Mouse (Mus musculus) thymus, postnatal 14 days (tissue): ENCODE results near the gene Cysrt1.

Experiments used
- DNase-seq: peaks from one replicate; pipeline ENCODE4 v3.0.0; 2021

Cysrt1 gene

GRCm38 (mm10) chr2:25242101-25242506 lies at the start of gene Cysrt1, which contains the start of gene Rnf208:
Gene Cysrt1, minus strand, starts transcription at chr2:25242452.
Gene Rnf208, plus strand, starts transcription at chr2:25242255.
- peak; percentile 50 for DNase-seq

DNA sequence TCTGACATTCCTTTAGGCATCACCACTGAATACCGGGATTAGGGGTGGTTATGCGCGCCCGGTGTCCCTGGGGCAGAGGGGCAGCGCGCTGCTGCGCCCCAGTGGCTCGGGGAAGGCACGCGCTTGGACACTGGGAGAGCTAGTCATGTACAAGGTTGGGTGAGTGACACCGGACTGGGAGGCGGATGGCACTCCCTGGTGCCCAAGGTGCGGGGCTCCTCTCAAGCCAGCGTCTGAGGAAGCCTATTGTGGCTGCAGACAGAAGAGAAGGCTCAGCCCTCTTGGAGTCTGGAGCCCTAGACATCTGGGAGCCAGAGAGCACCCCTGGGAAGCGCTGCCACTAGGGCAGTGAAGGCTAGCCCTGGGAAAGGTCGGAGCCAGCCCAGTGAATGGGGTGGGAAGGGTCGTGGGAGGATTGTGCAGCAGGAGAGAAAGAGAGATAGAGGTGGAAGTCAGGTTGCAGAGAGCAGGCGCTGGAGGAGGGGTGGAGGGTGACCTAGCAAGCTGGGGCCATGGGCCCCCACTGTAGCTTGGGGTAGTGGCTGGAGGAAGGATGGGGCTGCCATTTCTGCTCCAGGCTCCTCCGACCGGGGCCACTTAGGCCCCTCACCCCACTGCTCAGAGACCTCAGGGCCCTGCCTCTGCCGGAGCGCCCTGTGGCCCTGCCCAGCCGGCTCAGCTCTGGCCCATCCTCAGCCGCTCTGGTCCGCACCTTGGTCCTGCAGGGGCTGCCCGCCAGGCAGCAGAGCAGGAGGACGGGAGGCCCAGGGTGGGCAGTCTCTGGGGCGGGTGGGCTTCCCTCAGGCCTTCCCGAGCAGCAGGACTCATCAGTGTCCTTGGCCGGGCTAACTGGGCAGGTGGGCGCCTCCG lies 49.2 kb upstream of the Cysrt1 start:
- DNase-seq = no peak

DNA sequence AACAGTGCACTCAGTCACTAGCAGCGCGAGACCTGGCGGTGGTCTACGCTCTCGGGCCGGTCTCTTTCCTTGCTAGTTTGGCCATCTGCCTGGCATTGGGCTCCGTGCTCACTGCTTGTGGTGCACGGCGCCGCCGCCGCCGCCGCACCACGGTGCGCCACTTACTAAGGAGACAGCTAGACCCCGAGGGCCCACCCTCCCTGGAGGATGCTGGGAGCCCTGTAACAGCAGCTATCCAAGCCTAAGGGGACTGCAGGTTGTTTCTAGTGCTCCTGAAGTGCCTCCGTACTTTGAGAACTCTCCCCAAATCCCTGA lies 48.5 kb upstream of the Cysrt1 start:
- no peak for DNase-seq

DNA sequence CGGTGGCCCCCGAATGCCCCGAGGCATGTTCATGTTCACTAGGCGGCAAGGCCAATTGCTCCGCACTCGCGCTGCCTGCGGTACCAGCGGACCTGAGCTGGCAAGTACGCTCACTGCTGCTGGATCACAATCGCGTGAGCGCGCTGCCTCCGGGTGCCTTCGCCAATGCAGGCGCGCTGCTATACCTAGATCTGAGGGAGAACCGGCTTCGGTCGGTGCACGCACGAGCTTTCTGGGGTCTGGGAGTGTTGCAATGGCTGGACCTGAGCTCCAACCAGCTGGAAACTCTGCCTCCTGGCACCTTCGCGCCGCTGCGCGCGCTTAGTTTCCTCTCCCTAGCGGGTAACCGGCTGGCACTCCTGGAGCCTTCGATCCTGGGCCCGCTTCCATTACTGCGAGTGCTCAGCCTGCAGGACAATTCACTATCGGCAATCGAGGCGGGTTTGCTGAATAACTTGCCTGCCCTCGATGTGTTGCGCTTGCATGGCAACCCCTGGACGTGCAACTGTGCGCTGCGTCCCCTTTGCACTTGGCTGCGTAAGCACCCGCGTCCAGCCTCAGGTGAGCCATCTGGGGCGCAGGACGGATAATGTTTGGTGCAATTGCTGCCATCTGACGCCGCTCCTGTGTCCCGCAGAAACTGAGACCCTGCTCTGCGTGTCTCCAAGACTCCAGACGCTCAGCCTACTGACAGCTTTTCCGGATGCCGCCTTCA lies 48.0 kb upstream of the Cysrt1 start:
- no peak for DNase-seq

DNA sequence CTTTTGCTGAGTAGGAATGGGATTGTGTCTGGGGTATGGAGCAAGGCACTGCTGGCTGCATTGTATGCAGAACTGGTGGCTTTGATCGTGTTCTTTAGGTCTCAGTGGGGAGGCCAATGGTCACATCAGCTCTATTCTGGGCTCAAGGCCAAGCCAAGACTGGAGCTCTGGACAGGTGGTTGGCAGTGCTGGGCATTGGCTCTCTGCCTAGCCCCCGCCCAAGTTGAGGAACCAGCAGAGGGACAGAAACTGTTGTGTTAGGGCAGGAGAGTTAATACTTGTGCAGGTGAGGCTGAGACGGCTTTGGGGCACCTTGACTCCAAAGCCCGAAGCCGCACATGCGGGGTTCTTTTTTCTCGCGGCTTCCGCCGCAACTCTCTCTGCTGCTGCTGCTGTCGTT lies 47.4 kb upstream of the Cysrt1 start, which contains the start of gene Lrrc26:
Lrrc26 (plus strand) TSS at position 265 of the 400 bp plus-strand sequence.
- DNase-seq = no peak

DNA sequence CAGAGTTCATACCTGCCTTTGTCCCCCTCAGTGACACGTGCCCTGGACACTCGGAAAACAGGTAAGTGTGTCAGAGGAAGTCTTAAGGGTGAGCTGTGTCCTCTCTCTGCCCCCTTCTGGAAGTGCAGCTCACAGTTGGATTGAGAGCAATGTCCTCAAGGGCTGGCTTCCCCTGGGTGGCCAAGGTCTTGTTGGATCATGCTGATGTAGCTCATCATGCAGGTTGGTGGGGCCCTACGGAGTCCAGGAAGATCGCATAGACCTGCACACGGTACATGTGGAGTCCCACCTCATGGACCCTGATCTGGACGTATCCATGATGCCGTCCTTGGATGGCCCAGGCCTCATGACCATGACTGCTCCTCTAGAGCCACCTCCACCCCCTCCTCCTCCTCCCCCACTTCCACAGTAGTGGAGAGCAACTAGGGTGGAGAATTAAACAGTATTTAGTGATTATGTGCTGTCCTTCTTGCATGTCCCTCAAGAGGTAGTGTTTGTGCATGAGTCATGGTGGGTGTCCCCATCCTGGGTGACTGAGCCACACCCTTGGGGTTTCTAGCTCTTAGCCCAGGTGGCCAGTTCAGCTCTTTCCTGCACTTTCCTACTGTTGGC lies 46.6 kb upstream of the Cysrt1 start:
- DNase-seq = no peak

DNA sequence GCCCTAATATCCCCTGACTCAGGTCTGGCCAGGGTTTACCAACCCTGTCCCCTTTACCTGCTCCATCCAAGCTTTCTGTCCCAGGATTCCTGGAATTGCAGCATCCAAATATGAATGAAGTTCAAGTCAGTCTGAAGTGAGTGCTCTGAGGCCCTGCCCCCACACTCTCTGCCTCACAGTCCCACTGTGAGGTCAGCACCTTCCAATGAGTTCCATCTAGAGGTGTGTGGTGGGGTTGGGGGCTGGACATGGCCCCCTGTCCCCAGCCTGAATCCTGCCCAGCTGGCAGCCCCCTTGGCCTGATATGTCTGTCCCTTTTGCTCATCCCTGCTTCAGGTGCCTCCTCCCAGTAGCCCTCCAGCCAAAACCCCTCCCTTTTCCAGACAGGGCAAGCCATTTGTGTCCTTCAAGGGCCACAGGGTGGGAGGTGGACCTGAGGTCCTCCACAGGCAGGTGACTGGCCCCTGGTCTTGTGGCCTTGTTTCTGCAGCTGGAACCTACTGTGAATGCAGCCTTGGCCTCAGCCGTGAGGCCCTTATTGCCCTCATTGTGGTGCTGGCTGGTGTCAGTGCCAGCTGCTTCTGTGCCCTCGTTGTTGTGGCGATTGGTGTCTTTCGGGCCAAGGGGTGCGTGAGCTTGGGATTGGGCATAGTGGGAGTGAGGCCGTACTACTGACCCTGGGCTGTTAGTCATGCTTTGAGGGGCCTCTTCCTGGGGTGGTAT lies 45.8 kb upstream of the Cysrt1 start, which contains the start of gene Tmem210:
Tmem210 (plus strand) TSS at position 219 of the 723 bp plus-strand sequence.
- no peak for DNase-seq

- no peak for DNase-seq
These were observed 44.8 kb upstream of the Cysrt1 start for GRCm38 (mm10) chr2:25286837-25287636.

DNA sequence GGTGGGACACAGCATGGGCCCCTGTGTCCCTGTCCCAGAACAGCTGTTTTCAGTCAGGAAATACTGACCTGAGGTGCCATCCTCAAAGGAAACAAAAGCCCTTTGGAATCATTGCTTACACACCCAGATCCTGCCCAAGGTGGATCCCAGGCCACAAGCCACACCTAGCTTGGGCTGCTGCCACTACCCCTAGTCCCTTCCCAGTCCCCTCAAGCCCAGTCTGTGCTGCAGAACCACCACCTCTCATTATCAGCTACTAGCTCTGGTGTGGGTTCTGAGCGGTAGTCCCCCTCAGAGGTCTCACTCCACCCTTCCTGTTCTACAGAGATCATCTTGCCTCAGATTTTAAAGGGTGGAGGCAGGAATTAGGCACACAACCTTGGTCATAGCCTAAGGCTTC lies 44.1 kb upstream of the Cysrt1 start:
- no peak for DNase-seq

DNA sequence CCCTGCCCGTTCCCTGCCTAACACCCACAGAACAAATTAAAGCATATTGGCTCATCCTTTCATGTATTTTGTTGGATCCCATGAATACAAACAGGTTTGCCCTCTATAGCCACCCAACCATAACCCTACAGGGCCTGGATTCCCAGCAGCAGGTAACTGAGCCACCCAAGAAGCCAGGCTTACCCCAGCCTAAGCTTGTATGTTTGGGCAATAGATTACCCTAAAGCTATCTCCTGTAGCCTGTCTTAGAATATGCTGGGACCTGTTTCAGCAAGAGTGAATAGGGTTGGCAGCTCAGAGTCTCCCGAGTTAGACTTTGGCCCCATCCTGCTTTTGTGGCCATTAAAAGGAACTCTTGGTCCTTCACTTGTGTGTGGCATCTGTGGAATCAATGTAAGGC lies 43.3 kb upstream of the Cysrt1 start:
- no peak for DNase-seq

GRCm38 (mm10) chr2:25278928-25279882 lies 37.0 kb upstream of the Cysrt1 start:
- DNase-seq = peak; percentile 76

GRCm38 (mm10) chr2:25273010-25273409 lies 30.8 kb upstream of the Cysrt1 start:
- no peak for DNase-seq

DNA sequence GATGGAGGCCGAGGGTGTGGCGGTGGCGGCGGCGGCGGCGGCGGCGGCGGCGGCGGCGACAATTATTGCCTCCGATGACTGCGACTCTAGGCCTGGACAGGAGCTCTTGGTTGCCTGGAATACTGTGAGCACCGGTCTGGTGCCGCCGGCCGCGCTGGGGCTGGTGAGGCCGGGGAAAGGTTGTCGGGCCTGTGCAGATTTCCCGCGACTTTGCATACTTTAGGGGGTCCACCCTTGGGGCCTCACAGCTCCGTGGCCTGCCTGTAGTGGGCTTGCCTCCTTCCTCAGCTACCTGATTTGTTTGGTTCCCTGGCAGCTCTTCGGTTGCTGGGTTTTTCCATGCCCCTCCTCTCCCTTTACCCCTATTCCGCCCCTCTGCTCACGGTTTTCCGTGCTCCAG lies 30.3 kb upstream of the Cysrt1 start:
- DNase-seq = no peak

DNA sequence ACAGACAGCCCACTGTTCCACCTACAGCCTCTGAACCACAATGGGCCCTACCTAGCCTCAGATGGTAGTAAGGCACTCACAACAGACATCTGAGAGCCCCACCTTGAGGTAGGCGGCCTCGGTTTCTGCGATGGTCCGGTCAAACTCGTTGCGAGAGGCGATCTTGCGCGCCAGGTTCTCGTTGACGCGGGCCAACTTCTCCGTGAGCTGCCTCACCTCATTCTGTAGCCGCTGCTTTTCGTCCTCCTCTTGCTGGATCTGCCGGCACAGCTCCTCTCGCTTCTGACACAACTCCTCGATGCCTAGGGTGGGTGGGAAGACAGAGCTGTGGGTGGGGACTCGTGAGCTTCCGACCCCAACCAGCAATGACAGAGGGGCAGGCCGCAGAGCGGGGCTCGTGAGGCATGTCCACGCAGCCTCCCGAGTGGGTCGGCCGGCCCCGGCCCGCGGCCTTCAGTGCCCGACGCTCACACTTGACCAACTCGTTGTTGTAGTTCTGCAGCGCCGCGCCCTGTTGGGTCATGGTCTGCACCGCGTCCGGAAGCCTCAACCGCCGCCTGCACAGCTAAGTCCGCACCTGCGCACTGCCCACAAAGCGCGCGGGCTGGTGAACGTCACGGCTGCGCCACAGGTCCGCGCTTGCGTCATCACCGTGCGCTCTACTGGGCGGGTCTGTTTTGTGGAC lies 29.7 kb upstream of the Cysrt1 start, which contains the start of the genes Ssna1 and Anapc2:
Ssna1 (minus strand) TSS at position 612 of the 685 bp plus-strand sequence.
Anapc2 (plus strand) TSS at position 652 of the 685 bp plus-strand sequence.
- peak; percentile 97 for DNase-seq

DNA sequence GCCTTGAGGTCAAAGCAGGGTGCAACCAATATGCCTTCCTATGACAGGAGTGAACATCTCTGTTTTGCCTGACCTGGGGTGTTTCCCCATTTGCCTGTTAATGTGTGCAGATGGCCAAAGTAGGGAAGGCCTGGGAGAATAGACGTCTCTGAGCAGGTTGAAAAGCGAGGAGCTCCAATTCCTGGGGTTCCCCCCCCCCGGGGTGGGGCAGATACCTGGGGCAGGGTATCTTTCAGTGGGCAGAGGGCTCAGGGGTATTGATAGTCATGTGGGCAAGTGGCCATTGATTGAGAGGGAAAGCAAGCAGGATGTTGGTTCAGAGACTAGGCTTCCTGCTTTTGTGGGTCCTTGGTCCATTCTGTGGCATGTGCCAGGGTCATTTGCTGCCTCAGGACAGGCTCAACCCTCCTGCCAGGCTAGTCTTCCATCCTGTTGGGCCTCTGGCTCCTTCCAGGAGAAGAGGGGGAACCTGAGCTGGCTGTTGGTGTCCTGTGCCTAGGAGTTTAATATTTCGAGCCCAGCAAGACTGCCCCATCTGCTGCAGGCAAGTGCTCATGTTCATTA lies 25.6 kb upstream of the Cysrt1 start:
- no peak for DNase-seq

GRCm38 (mm10) chr2:25267241-25267640 lies 25.0 kb upstream of the Cysrt1 start:
- DNase-seq = no peak

DNA sequence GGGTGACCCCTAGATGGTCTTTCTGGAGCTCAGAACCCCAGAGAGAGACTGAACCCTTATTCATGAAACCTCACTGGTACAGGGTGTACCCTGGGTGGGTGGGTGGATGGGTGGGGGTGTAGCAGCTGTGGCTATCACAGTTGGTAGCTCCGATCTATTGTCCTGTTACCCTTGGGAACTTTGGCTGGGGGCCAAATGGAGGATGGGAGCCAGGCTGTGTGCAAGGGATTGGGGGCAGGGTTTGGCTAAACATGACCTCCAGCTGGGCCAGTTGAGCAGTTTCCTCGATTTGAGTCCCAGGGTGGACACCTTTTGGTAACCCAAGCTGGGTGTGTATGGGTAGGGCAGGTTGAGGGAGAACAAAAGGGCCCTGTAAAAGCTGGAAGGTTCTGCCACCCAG lies 24.5 kb upstream of the Cysrt1 start:
- no peak for DNase-seq

- DNase-seq = no peak
These were observed 23.8 kb upstream of the Cysrt1 start for GRCm38 (mm10) chr2:25265897-25266656.

DNA sequence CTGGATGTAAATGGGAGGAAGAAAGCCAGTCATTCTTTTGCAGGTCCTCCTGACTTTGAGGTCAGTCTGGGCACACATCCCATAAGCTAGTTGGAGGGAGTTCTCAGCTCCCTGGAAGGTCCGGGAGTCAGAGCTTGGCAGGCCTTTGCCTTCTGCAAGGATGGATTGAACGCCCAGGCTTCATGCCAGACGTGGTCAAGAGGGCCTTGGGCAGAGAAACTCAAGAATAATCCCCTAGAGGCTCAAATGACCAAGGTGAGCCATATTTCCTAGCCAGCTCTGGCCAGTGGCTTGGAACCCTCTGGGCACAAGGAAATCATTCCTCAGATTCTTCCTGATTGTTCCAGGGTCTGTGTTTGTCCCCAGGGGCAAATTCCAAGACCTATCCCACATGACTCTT lies 22.6 kb upstream of the Cysrt1 start:
- DNase-seq = no peak
